Mouse (Mus musculus): Measurements from ENCODE around the gene Gnl1.
A peak's percentile ranks its signal among the peaks of the same experiment; 100 is the strongest.
"Not testable (repeated sequence)": the region's sequence is repeated elsewhere in the genome, so short reads cannot be mapped to it uniquely, and the experiment has no call there.

The Gnl1 gene

GRCm38 (mm10) chr17:36027663-36028062 lies 48.0 kb downstream of the Gnl1 start:
- DNase-seq: no peak

- no peak for DNase-seq
Observed at GRCm38 (mm10) chr17:36028879-36029619, 49.4 kb downstream of the Gnl1 start.

GRCm38 (mm10) chr17:36030046-36030702 lies 50.5 kb downstream of the Gnl1 start:
- not testable (repeated sequence) for DNase-seq

- DNase-seq: not testable (repeated sequence)
Observed at GRCm38 (mm10) chr17:36030703-36031582, 51.3 kb downstream of the Gnl1 start.

- DNase-seq: not testable (repeated sequence)
Observed at GRCm38 (mm10) chr17:36031583-36032331, 52.1 kb downstream of the Gnl1 start.

GRCm38 (mm10) chr17:36032351-36032875 lies 52.8 kb downstream of the Gnl1 start, which contains the start of gene H2-T23:
Gene H2-T23, minus strand, starts transcription at chr17:36032855.
- not testable (repeated sequence) for DNase-seq

GRCm38 (mm10) chr17:36034524-36034923 lies 54.9 kb downstream of the Gnl1 start:
- DNase-seq: not testable (repeated sequence)

- DNase-seq: peak; percentile 66
Observed at GRCm38 (mm10) chr17:36035010-36035638, 55.5 kb downstream of the Gnl1 start.

- DNase-seq: not testable (repeated sequence)
Observed at GRCm38 (mm10) chr17:36036126-36036525, 56.5 kb downstream of the Gnl1 start.
